Mouse (Mus musculus): ENCODE measurements at regions not wholly inside any gene's neighbourhood (a gene's known extent, or its start where the extent isn't known, plus 50 kb on each side); places are given as distances from the start of the nearest gene placed in this dataset.

GRCm38 (mm10) chr12:59834809-59835208 is 615.3 kb upstream of the Fbxo33 start:
- DNase-seq, result no peak

GRCm38 (mm10) chr12:59822918-59823317 is 603.4 kb upstream of the Fbxo33 start:
- no peak for DNase-seq

- peak; percentile 4 to 23 for DNase-seq
Observed at GRCm38 (mm10) chr12:59822435-59822834, 602.9 kb upstream of the Fbxo33 start.

GRCm38 (mm10) chr12:59821698-59822097 is 602.2 kb upstream of the Fbxo33 start:
- no peak for DNase-seq

- DNase-seq, result no peak
Observed at GRCm38 (mm10) chr12:59815965-59816364, 596.4 kb upstream of the Fbxo33 start.

GRCm38 (mm10) chr12:59814356-59814755 is 594.8 kb upstream of the Fbxo33 start:
- no peak for DNase-seq

GRCm38 (mm10) chr12:59809224-59809623 is 589.7 kb upstream of the Fbxo33 start:
- DNase-seq, result no peak

GRCm38 (mm10) chr12:59798051-59798450 is 578.5 kb upstream of the Fbxo33 start:
- no peak for DNase-seq

GRCm38 (mm10) chr12:59791473-59791872 is 571.9 kb upstream of the Fbxo33 start:
- no peak for DNase-seq

- no peak for DNase-seq
Observed at GRCm38 (mm10) chr12:59786831-59787230, 567.3 kb upstream of the Fbxo33 start.

GRCm38 (mm10) chr12:59770980-59771379 is 551.5 kb upstream of the Fbxo33 start:
- DNase-seq, result no peak

GRCm38 (mm10) chr12:59762260-59762659 is 542.7 kb upstream of the Fbxo33 start:
- no peak for DNase-seq

GRCm38 (mm10) chr12:59744768-59745167 is 525.2 kb upstream of the Fbxo33 start:
- DNase-seq, result no peak

GRCm38 (mm10) chr12:59743211-59743610 is 523.7 kb upstream of the Fbxo33 start:
- no peak for DNase-seq

GRCm38 (mm10) chr12:59724951-59725350 is 505.4 kb upstream of the Fbxo33 start:
- no peak for DNase-seq

GRCm38 (mm10) chr12:59722471-59723182 is 503.1 kb upstream of the Fbxo33 start:
- no peak for DNase-seq

GRCm38 (mm10) chr12:59713216-59713615 is 493.7 kb upstream of the Fbxo33 start:
- DNase-seq, result no peak

- no peak for DNase-seq
Observed at GRCm38 (mm10) chr12:59683235-59683634, 463.7 kb upstream of the Fbxo33 start.

- no peak for DNase-seq
Observed at GRCm38 (mm10) chr12:59663161-59663560, 443.6 kb upstream of the Fbxo33 start.

- DNase-seq, result no peak
Observed at GRCm38 (mm10) chr12:59630678-59631077, 411.2 kb upstream of the Fbxo33 start.

GRCm38 (mm10) chr12:59623147-59623546 is 403.6 kb upstream of the Fbxo33 start:
- DNase-seq, result no peak

- DNase-seq, result no peak
Observed at GRCm38 (mm10) chr12:59621132-59621531, 401.6 kb upstream of the Fbxo33 start.

- no peak for DNase-seq
Observed at GRCm38 (mm10) chr12:59620340-59620739, 400.8 kb upstream of the Fbxo33 start.

- DNase-seq, result no peak
Observed at GRCm38 (mm10) chr12:59616075-59616474, 396.6 kb upstream of the Fbxo33 start.

- DNase-seq, result no peak
Observed at GRCm38 (mm10) chr12:59599785-59600184, 380.3 kb upstream of the Fbxo33 start.
